Mouse (Mus musculus): ENCODE measurements around the gene Tmem233. TPM values are rescaled to one million over a fixed set of nuclear protein-coding genes. Genes with fewer than 3 reads are reported as not detected.

The Tmem233 gene
- polyA plus RNA-seq, 1 experiment from 2014 or later: not detected

GRCm38 (mm10) chr5:116012503-116012902 is 70.5 kb downstream of the Tmem233 start:
- no peak overlapping the region for H3K4me3 ChIP-seq
- H3K27me3 ChIP-seq (ENCODE audit: insufficient read depth, poor library complexity, severe bottlenecking): no peaks in the 10 kb centered on the region
- no peak for DNase-seq (ENCODE audit: low spot score)
- peaks cover 47% of the 10 kb centered on the region for H3K36me3 ChIP-seq
- WGBS: 95% methylated on average over 7 of the region's 7 CpGs
- no peak overlapping the region for H3K27ac ChIP-seq
- peaks cover 4% of the 10 kb centered on the region; the same call in 1 of the 2 replicates for H3K4me1 ChIP-seq
- no peaks in the 10 kb centered on the region for H3K9me3 ChIP-seq

- H3K9me3 ChIP-seq: no peaks in the 10 kb centered on the region
- no peak overlapping the region for H3K4me3 ChIP-seq
- H3K36me3 ChIP-seq: peaks cover 45% of the 10 kb centered on the region
- WGBS: 89% methylated on average over 7 of the region's 7 CpGs
- H3K27ac ChIP-seq: no peak overlapping the region
- peaks cover 8% of the 10 kb centered on the region for H3K4me1 ChIP-seq
- no peak for DNase-seq (ENCODE audit: low spot score)
- H3K27me3 ChIP-seq (ENCODE audit: insufficient read depth, poor library complexity, severe bottlenecking): no peaks in the 10 kb centered on the region
Measured at GRCm38 (mm10) chr5:116011700-116012099, 71.3 kb downstream of the Tmem233 start.

GRCm38 (mm10) chr5:116009884-116010627 is 73.0 kb downstream of the Tmem233 start:
- Histone ChIP-seq H3K4me3 (no peak overlapping the region), H3K27ac (no peak overlapping the region), H3K4me1 (peaks cover 11% of the 10 kb centered on the region), H3K36me3 (peaks cover 37% of the 10 kb centered on the region), H3K9me3 (no peaks in the 10 kb centered on the region), H3K27me3 (ENCODE audit: insufficient read depth, poor library complexity, severe bottlenecking) (no peaks in the 10 kb centered on the region)
- 71% methylated on average over 2 of the region's 2 CpGs for WGBS
- no peak for DNase-seq (ENCODE audit: low spot score)

DNA sequence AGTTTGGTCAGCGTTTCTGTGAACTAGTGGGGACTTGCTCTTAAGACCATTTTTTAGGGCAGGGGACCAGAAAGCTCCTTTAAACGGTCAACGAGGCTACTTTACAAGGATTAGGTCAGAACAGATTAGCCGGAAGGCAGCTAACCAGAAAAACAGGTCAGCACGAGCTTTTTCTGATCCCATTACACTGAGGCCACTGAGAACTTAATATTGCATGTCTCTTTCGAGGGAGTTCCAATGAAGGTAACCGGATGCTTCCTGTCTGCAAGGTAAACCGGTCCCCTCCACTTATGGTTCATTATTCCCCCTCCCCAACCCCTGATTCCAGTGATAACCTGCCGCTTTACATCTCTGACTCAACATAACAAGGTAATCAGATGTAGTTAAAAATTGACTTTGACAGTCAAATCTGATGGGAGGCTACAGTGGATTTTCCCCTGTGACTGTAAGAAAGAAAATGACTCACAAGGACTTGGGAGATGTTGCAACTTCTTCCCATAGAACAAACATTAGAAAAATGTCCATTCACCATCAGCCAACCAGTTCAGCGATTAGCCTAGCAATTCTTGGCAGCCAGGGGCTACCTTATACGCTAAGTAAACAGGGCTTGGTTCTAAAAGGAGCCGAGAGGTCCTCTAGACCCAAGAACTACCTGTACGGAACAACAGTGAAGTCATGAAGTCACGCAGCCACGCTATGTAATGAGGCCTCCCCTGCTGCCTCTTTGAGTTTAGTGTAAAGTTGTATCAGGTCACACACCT is 73.8 kb downstream of the Tmem233 start:
- DNase-seq (ENCODE audit: low spot score): no peak
- 80% methylated on average over 15 of the region's 15 CpGs for WGBS
- Histone ChIP-seq H3K4me3 (no peak overlapping the region), H3K9me3 (no peaks in the 10 kb centered on the region), H3K36me3 (peaks cover 32% of the 10 kb centered on the region), H3K27ac (no peak overlapping the region), H3K4me1 (peaks cover 11% of the 10 kb centered on the region), H3K27me3 (ENCODE audit: insufficient read depth, poor library complexity, severe bottlenecking) (no peaks in the 10 kb centered on the region)

DNA sequence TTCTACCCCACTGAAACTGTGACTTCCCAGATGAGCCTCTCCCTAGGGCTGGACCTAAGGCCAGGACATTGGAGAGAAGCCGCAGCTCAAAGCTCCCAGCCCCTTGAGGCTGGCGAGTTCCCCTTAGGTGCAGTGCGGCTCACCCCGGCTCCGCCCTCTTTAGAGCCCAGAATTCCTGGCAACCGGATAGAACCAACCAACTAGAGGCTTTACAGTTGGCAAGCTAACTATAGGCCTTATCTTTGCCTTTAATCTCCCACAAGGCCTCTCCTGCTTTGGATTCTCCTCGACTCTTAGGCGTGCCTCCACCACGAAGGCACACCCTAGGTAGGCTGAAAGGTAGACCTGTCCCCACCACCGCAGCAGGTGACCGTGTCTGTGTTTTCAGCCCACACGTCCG is 75.3 kb downstream of the Tmem233 start:
- Histone ChIP-seq H3K27me3 (ENCODE audit: insufficient read depth, poor library complexity, severe bottlenecking) (no peaks in the 10 kb centered on the region), H3K4me3 (no peak overlapping the region), H3K27ac (no peak overlapping the region), H3K9me3 (no peaks in the 10 kb centered on the region), H3K36me3 (peaks cover 16% of the 10 kb centered on the region; the same call in 1 of the 2 replicates), H3K4me1 (peaks cover 15% of the 10 kb centered on the region)
- 73% methylated on average over 13 of the region's 13 CpGs for WGBS
- DNase-seq (ENCODE audit: low spot score): no peak

- H3K4me3 ChIP-seq: no peak overlapping the region
- DNase-seq (ENCODE audit: low spot score): no peak
- H3K27me3 ChIP-seq (ENCODE audit: insufficient read depth, poor library complexity, severe bottlenecking): no peaks in the 10 kb centered on the region
- peaks cover 15% of the 10 kb centered on the region for H3K4me1 ChIP-seq
- H3K27ac ChIP-seq: no peak overlapping the region
- WGBS: 61% methylated on average over 22 of the region's 22 CpGs
- no peaks in the 10 kb centered on the region for H3K9me3 ChIP-seq
- H3K36me3 ChIP-seq: peaks cover 19% of the 10 kb centered on the region; the same call in 1 of the 2 replicates
Measured at GRCm38 (mm10) chr5:116006324-116007099, 76.5 kb downstream of the Tmem233 start.

GRCm38 (mm10) chr5:116004271-116004670 is 78.8 kb downstream of the Tmem233 start:
- H3K36me3 ChIP-seq: peaks cover 38% of the 10 kb centered on the region
- no peaks in the 10 kb centered on the region for H3K27me3 ChIP-seq (ENCODE audit: insufficient read depth, poor library complexity, severe bottlenecking)
- no peak for DNase-seq (ENCODE audit: low spot score)
- H3K4me3 ChIP-seq: no peak overlapping the region
- H3K9me3 ChIP-seq: no peaks in the 10 kb centered on the region
- no peak overlapping the region for H3K27ac ChIP-seq
- 89% methylated on average over 10 of the region's 10 CpGs for WGBS
- peaks cover 11% of the 10 kb centered on the region for H3K4me1 ChIP-seq

- H3K27ac ChIP-seq: no peak overlapping the region
- 46% methylated on average over 13 of the region's 13 CpGs for WGBS
- peaks cover 11% of the 10 kb centered on the region for H3K4me1 ChIP-seq
- peaks cover 41% of the 10 kb centered on the region for H3K36me3 ChIP-seq
- H3K27me3 ChIP-seq (ENCODE audit: insufficient read depth, poor library complexity, severe bottlenecking): no peaks in the 10 kb centered on the region
- DNase-seq (ENCODE audit: low spot score): no peak
- no peaks in the 10 kb centered on the region for H3K9me3 ChIP-seq
- H3K4me3 ChIP-seq: peak overlapping the region; percentile 18; the same call in 1 of the 2 replicates
Measured at GRCm38 (mm10) chr5:116003825-116004224, 79.2 kb downstream of the Tmem233 start.

- Histone ChIP-seq H3K27me3 (ENCODE audit: insufficient read depth, poor library complexity, severe bottlenecking) (no peaks in the 10 kb centered on the region), H3K4me3 (no peak overlapping the region), H3K4me1 (peaks cover 11% of the 10 kb centered on the region), H3K27ac (no peak overlapping the region), H3K9me3 (no peaks in the 10 kb centered on the region), H3K36me3 (peaks cover 45% of the 10 kb centered on the region)
- DNase-seq (ENCODE audit: low spot score): no peak
- WGBS: 85% methylated on average over 8 of the region's 8 CpGs
Measured at GRCm38 (mm10) chr5:116003154-116003553, 79.9 kb downstream of the Tmem233 start.

DNA sequence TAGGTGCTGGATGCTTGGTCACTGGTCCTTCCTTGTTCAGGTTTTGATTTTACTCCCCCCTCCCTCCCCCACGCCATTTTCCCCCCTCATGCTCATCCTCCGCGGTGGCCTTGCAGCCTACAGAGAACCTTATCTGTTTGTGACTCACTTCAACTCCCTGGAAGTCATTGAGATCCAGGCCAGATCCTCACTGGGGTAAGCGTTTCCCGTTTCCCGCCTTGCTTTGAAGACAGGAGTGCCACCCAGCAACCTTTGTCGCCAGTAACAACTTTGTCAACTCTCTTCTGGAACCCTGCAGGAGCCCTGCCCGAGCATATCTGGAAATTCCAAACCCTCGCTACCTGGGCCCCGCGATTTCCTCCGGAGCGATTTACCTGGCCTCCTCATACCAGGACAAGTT is 85.7 kb downstream of the Tmem233 start:
- no peak overlapping the region for H3K27ac ChIP-seq
- 46% methylated on average over 13 of the region's 13 CpGs for WGBS
- no peak for DNase-seq (ENCODE audit: low spot score)
- peaks cover 19% of the 10 kb centered on the region for H3K4me1 ChIP-seq
- no peaks in the 10 kb centered on the region for H3K27me3 ChIP-seq (ENCODE audit: insufficient read depth, poor library complexity, severe bottlenecking)
- peaks cover 75% of the 10 kb centered on the region for H3K36me3 ChIP-seq
- H3K9me3 ChIP-seq: no peaks in the 10 kb centered on the region
- H3K4me3 ChIP-seq: no peak overlapping the region

DNA sequence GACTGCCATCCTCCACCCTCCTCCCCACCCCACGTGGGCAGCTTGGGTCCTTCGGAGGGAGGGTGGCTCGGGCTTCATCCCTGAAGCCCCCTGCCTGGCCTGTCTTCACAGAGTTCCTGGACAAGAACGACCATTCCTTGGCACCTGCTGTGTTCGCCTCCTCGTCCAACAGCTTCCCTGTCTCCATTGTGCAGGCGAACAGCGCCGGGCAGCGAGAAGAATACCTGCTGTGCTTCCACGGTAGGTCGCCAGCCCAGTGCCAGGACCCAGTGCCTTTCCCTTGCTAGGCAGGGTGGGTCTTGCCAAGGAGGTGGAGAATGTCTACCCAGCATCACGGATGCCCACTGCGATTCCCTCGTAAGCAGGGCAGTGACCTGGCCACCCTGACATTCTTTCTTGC is 88.9 kb downstream of the Tmem233 start:
- peaks cover 20% of the 10 kb centered on the region for H3K4me1 ChIP-seq
- H3K27me3 ChIP-seq (ENCODE audit: insufficient read depth, poor library complexity, severe bottlenecking): no peaks in the 10 kb centered on the region
- peaks cover 2% of the 10 kb centered on the region; the same call in 1 of the 2 replicates for H3K9me3 ChIP-seq
- H3K36me3 ChIP-seq: peaks cover 85% of the 10 kb centered on the region
- 91% methylated on average over 15 of the region's 15 CpGs for WGBS
- no peak overlapping the region for H3K4me3 ChIP-seq
- no peak overlapping the region for H3K27ac ChIP-seq
- no peak for DNase-seq (ENCODE audit: low spot score)

DNA sequence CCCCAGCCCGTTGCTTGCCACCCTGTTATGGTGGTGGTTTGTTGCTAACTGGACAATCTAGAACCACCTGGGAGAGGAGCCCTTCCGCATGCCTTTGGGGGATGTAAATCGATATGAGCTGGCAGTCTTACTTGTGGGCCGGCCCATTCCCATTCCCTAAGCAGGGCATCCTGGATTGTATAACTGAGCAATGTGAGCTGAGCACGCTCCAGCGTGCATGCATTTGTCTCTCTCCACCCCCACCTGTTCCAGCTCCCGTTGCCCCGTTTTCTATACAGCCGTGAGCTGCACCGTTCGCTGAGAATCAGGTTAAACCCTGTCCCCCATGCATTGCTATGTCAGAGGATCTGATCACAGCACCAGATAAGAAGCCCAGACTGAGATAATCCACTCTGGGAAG is 91.3 kb downstream of the Tmem233 start:
- Histone ChIP-seq H3K9me3 (peaks cover 2% of the 10 kb centered on the region; the same call in 1 of the 2 replicates), H3K36me3 (peaks cover 89% of the 10 kb centered on the region), H3K27ac (no peak overlapping the region), H3K4me3 (no peak overlapping the region), H3K27me3 (ENCODE audit: insufficient read depth, poor library complexity, severe bottlenecking) (no peaks in the 10 kb centered on the region), H3K4me1 (peaks cover 7% of the 10 kb centered on the region)
- 96% methylated on average over 11 of the region's 11 CpGs for WGBS
- DNase-seq (ENCODE audit: low spot score): no peak

Data from heart, embryonic 10.5 days (tissue).